Mouse (Mus musculus) retina, postnatal 1 day (tissue): ENCODE data around the gene Gtpbp6.
"Not testable (repeated sequence)": the region's sequence is repeated elsewhere in the genome, so short reads cannot be mapped to it uniquely, and the experiment has no call there.

Experiments
- DNase-seq: peaks from one replicate; pipeline ENCODE4 v3.0.0-alpha.2; 2012

Gene Gtpbp6

DNA sequence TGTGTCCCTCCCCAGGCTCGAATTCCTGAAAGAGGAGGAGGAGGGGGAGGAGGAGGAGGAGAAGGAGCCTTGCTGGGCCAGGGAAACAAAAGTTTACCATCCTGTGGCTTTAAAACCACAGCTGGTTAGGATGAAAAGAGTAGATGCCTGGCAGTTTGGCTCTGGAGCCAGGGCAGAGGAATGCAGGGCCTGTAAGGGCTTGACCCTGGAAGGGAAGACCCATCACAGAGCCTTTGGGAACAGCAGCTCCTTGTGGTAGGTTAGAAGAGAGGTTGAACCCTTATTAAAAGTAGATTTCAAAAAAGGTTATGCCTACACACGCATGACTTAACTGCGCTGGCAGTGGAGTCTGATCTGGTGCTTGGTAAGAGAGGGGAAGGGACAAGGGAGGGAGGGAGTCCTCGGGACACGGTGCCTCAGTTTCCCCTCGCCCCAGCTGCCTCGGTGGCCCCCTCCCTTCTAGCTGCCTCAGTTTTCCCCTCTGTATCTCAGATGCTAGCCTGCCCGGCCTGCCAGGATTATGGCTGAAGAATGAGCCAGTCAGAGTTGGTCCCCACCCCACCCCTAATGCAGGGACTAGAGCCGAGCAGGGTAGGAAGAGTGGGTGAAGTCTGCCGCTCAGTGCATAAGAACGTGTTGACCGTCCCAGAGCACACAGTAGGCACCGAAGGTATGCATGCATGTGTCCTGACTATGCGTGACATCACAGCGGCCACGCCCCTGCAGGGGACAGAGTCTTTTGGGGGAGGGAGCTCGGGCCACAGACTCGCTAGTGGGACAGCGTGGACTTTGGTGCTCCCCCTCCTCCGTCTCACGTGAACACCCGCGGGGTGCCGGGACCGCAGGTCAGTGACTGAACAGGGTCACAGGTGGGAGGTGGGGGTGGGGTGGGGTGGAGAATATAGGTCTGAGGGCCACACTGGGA lies 8.1 kb downstream of the Gtpbp6 start, which contains the start of gene Plcxd1:
Gene Plcxd1 (plus strand): TSS at position 314 of the 925 bp plus-strand sequence.
- DNase-seq: no peak

DNA sequence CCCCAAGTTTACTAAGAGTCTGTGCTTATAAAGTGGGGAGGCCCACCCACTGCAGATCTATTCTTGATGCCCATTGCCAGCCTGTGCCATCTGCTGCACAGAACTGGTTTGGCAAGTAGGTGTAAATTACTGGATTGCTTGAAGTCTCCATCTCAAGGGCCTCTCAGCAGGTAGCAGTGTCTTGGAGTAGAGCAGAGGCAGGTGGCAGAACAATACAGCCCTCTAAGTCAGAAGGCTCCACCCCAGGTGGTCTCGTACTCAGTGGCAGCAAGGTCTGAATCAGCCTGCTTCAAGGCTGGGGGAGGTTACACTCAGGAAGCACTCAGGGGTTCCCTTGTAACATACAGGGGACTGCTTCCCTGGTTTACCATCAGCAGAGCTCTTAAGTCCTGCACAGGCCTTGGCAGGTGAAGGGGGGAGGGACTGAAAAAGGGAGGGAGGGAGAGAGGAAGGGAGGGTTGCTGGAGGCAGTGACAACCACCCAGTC lies 9.0 kb downstream of the Gtpbp6 start:
- no peak for DNase-seq

DNA sequence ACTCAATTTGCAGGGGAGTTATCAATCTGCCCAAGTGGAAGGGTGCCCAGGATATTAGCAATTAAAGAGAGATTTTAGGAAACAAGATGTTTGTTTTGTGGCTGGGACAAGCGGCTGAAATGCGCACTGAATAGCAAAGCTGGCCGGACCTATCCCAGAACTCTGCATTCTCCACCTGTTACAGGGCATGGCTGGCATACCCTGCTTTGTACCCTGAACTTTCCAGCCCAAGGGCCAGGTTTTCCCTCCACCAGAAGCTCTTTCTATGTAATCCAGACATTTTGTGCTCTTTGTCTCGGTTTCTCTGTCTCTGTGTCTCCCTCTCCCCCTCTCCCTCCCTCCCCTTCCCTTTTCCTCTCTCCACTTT lies 13.2 kb downstream of the Gtpbp6 start:
- no peak for DNase-seq

DNA sequence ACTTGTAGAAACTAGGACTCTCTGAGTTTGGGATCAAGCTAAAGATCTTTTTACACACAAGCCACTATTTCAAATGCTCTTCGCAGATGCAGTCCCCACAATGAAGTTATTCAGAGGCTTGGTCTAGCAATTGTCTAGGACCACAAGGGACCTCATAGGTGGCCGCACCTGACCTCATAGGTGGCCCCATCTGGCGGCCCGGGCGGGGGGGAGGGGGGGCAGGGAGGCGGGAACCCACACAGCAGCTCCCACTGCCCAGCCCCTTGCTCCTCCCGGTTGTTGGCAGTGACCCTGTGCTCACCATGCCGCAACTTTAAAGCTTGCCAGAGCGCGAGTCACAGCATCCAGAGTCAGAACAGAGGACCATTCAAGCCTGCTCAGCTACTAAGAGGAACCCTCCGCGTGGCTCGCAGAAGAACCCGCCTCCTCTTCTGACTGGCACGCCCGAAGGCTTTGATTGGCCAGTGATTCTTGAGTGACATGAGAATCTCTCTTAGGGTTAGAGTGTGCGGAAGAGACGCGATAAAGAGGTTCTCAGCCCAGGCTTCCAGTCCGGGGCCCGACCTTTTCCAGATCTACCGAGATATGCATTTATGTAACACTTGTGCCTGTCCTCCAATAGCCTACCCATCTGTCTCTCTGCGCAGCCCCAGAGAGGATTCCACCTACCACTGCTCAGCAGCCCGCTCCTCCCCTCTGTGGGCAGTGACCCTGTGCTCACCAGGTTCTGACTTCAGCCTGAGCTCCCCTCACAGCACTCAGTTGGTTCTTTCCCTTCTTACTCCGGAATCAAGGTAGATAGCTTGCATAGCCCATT lies 13.8 kb downstream of the Gtpbp6 start, which contains the start of gene Gm35315:
Gene Gm35315 (minus strand): TSS at position 391 of the 817 bp plus-strand sequence.
- peak; percentile 94 for DNase-seq

DNA sequence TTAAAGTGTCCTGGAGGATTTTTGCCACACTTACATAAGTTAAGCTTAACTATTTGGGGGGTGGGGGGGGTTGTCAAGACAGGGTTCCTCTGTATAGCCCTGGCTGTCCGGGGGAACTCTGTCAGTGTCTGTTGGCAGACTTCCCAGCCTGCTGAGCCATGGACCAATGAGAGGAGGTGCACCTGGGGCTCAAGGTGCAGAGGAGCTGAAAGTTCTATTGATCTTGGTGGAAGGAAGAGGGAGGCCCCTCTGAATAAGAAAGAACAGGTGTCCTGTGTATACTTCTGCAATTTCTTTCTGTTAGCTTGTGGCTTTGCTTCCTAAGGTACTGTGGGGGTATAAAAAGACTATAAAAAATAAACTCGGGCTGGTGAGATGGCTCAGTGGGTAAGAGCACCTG lies 16.5 kb downstream of the Gtpbp6 start:
- DNase-seq: no peak

DNA sequence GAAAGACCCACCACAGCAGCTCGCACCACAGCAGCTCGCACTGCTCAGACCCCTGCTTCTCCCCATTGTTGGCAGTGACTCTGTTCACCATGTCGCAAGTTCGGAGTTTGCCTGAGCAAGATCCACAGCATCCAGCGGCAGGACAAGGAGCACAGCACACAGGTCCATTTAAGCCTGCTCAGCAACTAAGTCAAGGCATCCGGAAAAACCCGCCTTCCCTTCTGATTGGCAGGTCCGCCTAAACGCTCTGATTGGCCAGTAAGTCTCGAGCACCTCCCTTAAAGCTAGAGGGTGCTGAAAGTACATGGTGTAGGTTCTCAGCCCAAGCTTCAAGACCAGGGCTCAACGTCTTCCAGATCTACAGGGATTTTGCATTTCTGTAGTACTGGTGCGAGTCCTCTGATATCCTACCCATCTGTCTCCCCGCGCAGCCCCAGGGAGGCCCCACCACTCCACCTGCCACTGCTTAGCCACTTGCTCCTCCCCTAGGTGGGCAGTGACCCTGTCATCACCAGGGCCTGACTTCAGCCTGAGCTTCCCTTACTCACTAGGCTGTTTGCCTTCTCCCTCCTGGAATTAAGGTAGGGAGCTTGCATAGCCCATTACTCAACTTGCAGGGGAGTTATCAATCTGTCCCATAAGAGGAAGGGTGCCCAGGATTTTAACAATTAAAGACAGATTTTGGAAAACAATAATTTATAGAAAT lies 21.7 kb downstream of the Gtpbp6 start:
- no peak for DNase-seq

DNA sequence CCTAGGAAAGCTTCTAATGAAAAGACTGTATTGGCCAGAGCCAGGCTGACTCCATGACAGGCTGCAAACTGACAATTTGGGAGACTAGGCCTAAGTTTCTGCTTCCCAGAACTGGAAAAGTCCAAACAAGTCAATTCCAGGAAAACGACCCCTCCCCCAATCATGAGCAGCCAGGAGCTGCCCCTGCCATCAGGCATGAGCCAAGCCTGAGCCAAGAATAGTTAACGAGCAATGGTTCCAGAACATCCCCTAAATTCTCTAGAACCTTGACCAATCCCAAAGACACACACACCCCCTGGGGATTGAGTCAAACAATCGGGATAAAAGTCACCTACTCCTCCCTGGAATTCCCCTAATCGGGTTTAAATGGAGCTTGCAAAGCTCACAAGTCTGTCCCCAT lies 25.0 kb downstream of the Gtpbp6 start:
- DNase-seq: no peak

DNA sequence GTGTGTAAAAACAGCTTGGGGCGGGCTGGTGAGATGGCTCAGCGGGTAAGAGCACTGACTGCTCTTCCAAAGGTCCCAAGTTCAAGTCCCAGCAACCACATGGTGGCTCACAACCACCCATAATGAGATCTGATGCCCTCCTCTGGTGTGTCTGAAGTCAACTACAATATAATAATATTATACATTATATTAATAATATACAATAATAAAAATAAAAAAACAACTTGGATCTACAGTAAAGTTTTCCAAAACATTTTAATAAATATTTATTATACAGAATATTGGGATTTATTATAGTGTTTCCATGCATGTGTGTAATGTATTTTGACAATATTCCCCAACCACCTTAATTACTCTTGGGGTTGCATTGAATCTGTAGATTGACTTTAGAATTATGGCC lies 35.6 kb downstream of the Gtpbp6 start, which contains the start of gene Gm17655:
Gene Gm17655 (minus strand): TSS at position 101 of the 400 bp plus-strand sequence.
- DNase-seq: not testable (repeated sequence)

DNA sequence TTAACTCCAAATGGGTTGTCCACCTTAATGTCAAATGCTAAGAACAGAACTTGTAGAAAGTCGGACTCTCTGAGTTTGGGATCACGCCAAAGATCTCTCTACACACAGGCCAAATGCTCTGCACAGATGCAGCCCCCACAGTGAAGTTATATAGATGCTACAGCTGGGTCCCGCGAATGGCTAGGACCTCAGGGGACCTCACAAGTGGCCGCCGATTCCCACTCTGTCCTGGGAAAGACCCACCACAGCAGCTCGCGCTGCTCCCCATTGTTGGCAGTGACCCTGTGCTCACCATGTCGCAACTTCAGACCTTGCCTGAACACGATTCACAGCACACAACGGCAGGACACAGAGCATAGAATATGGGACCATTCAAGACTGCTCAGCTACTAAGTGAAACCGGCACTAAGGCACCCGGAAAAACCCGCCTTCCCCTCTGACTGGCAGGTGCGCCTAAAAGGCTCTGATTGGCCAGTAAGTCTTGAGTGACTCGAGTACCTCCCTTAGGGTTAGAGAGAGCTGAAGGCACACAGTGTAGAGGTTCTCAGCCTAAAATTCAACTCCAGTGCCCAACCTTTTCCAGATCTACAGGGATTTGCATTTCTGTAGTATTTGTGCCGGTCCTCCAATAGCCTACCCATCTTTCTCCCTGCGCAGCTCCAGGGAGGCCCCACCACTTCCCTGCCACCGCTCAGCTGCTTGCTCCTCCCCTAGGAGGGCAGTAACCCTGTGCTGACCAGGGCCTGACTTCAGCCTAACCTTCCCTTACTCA lies 50.2 kb downstream of the Gtpbp6 start:
- peak; percentile 87 for DNase-seq
